Mouse (Mus musculus) CH12.LX (cell line): ENCODE measurements around the gene Map4k3. TPM values are rescaled to one million over a fixed set of nuclear protein-coding genes. Genes with fewer than 3 reads are reported as not detected.
"Not testable (repeated sequence)": the region's sequence is repeated elsewhere in the genome, so short reads cannot be mapped to it uniquely, and the experiment has no call there.

Source experiments
- DNase-seq: peaks from one replicate; pipeline ENCODE4 v3.0.0-alpha.2; 2013; ENCODE audit errors: extremely low read depth
- H3K27ac ChIP-seq: 2 replicates; pipeline ENCODE4 v1.5.1; 2012; ENCODE audit warnings: low read depth, mild to moderate bottlenecking, control low read depth, moderate library complexity; ENCODE audit not compliant: insufficient read depth
- H3K27me3 ChIP-seq: replicated peaks from 2 replicates; pipeline ENCODE3; 2012; ENCODE audit warnings: inconsistent platforms
- H3K36me3 ChIP-seq, 2 experiments: replicated peaks in 1 of 2; 2 replicates each; pipeline versions ENCODE3 to v1.6.1; 2012; ENCODE audit warnings: inconsistent platforms in 1 of 2, low read length in 1 of 2, mild to moderate bottlenecking in 1 of 2, mixed read lengths in 1 of 2, moderate library complexity in 1 of 2; ENCODE audit not compliant: control insufficient read depth in 1 of 2, insufficient read depth in 1 of 2
- H3K4me1 ChIP-seq, 2 experiments: 2 replicates each; pipeline ENCODE4 v1.6.1; 2012; ENCODE audit warnings: inconsistent platforms in 1 of 2, moderate library complexity in 1 of 2; ENCODE audit not compliant: insufficient read depth in 2 of 2, control insufficient read depth in 1 of 2
- H3K4me2 ChIP-seq: 2 replicates; pipeline ENCODE4 v1.6.1; 2012; ENCODE audit warnings: low read depth, mild to moderate bottlenecking, control low read depth; ENCODE audit not compliant: poor library complexity, insufficient read depth, severe bottlenecking
- H3K4me3 ChIP-seq, 3 experiments: fragments of 150-350 bp in 1 of 3; sonication (generic) in 1 of 3; replicated peaks in 1 of 3; 2 replicates each; pipeline versions ENCODE3 to v1.5.1; 2011 to 2012; ENCODE audit warnings: low read depth in 2 of 3, low read length in 2 of 3, mild to moderate bottlenecking in 2 of 3, moderate library complexity in 2 of 3, control low read depth in 1 of 3, improper control_type of control experiment in 1 of 3, inconsistent platforms in 1 of 3, mixed read lengths in 1 of 3; ENCODE audit not compliant: poor library complexity in 1 of 3
- H3K79me2 ChIP-seq: replicated peaks from 2 replicates; pipeline ENCODE4 v1.6.1; 2012; ENCODE audit warnings: mild to moderate bottlenecking, moderate library complexity; ENCODE audit not compliant: control insufficient read depth, poor library complexity, insufficient read depth, severe bottlenecking; ENCODE audit errors: extremely low read depth
- H3K9ac ChIP-seq: 2 replicates; pipeline ENCODE4 v1.6.1; 2012; ENCODE audit warnings: low read depth, mild to moderate bottlenecking, control low read depth, moderate library complexity; ENCODE audit not compliant: insufficient read depth
- H3K9me3 ChIP-seq: replicated peaks from 2 replicates; pipeline ENCODE3; 2012; ENCODE audit warnings: low read length, inconsistent platforms, mixed read lengths
- CTCF ChIP-seq, 2 experiments: IDR thresholded peaks in 1 of 2; conservative IDR thresholded peaks in 1 of 2; 2 replicates each; pipeline ENCODE4 v1.5.1; 2011 to 2012; ENCODE audit warnings: low read depth in 2 of 2, low read length in 2 of 2, improper control_type of control experiment in 1 of 2, inconsistent platforms in 1 of 2, mild to moderate bottlenecking in 1 of 2, moderate library complexity in 1 of 2
- ELF1 ChIP-seq: IDR thresholded peaks from 2 replicates; pipeline ENCODE4 v1.6.1; 2014; ENCODE audit warnings: low read depth, mild to moderate bottlenecking, inconsistent platforms, low read length, improper control_type of control experiment
- EP300 ChIP-seq: IDR thresholded peaks from 2 replicates; pipeline ENCODE4 v1.6.1; 2011; ENCODE audit warnings: low read length, improper control_type of control experiment
- MXI1 ChIP-seq: IDR thresholded peaks from 2 replicates; pipeline ENCODE4 v1.6.1; 2011; ENCODE audit warnings: mild to moderate bottlenecking, low read depth, low read length, improper control_type of control experiment
- POLR2AphosphoS2 ChIP-seq: IDR thresholded peaks from 2 replicates; pipeline ENCODE4 v1.6.1; 2011; ENCODE audit warnings: low read depth, low read length, improper control_type of control experiment
- SMC3 ChIP-seq: IDR thresholded peaks from 2 replicates; pipeline ENCODE4 v1.6.1; 2011; ENCODE audit warnings: low read depth, low read length, improper control_type of control experiment
- dilution Hi-C: fragments of 300-500 bp; cut with MboI; formaldehyde crosslinking; loops from 2 replicates; pipeline ENCODE4 v1.14.3; 2020; ENCODE audit warnings: low sequenced_read_pairs; ENCODE audit not compliant: extremely low pct_unique_long_range_greater_than_20kb, extremely low pct_ligation_motif_present
- in situ Hi-C: fragments of 300-500 bp; cut with MboI; formaldehyde crosslinking; loops from 3 replicates; pipeline ENCODE4 v1.14.3; 2019; ENCODE audit warnings: low sequenced_read_pairs, low pct_ligation_motif_present, low pct_unique_long_range_greater_than_20kb, mixed read lengths
- polyA plus RNA-seq: library from polyadenylated mRNA; unstranded; fragments of >175 nt; gene quantifications from 2 replicates; pipeline ENCODE4 v1.2.1, GENCODE M21; 2012; ENCODE audit warnings: low read depth; ENCODE audit not compliant: insufficient read length
- total RNA-seq, 2 experiments: library from RNA; depleted of rRNA; stranded (reverse); fragments of 300-350 nt in 1 of 2; fragments of >200 nt in 1 of 2; gene quantifications; 2 replicates each; pipeline ENCODE4 v1.2.3; 2012 to 2014

Map4k3 gene
- total and polyA plus RNA-seq, 3 experiments = 2.7 to 4.3 (median 3.2) TPM

DNA sequence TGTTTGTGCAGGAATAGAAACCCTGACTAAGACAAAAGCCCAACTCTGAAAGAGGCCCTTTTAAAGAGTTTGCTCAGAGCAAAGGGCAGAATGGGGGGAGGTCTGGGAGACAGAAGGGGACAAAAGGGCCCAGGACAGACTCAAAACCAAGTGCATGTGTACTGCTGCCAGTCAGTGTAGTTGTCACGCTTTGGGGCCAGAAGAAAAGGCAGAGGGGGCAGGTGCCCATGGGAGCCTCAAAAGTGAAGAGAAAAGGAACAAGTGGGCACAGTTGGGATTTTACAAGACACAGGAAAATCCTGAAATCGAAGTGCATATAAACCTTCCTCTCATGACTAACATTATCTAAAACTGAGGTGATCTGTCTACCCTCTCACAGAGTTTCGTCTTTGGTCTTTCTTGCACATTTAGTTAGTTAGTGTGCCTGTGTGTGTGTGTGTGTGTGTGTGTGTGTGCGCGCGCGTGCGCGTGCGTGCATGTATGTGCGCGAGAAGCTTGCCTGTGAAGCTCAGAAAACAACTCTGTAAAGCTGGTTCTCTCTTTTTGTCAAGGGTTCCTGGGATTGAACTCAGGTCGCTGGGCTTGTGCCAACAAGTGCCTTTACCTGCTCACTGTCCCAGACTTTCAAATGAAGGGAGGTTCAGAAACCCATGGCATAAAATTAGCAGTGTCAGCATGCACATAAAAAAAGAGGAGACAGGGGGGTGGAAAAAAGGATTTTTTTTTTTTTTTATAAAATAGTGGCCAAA is 155.9 kb downstream of the Map4k3 start:
- Histone ChIP-seq H3K27me3 (no peaks in the 10 kb centered on the region), H3K79me2 (no peaks in the 10 kb centered on the region; the same call in 1 of the 2 replicates), H3K4me3 (no peak overlapping the region), H3K4me2 (no peak overlapping the region), H3K36me3 (peaks cover 17 to 28% of the 10 kb centered on the region in 2 experiments), H3K9ac (no peak overlapping the region), H3K9me3 (no peaks in the 10 kb centered on the region), H3K27ac (no peak overlapping the region), H3K4me1 (peaks cover 5 to 24% of the 10 kb centered on the region in 2 experiments; a peak in 2 of 4 replicates)
- TF ChIP-seq MXI1 = no peak
- peak; percentile 84 for TF ChIP-seq POLR2AphosphoS2
- in situ Hi-C loops = loop anchor here (25.0 kb wide), 1 partner anchor 285 kb away; the partner anchor contains the start of genes Dhx57 and Morn2
- dilution Hi-C loops = loop anchor here (25.0 kb wide), 1 partner anchor 110 kb away; no protein-coding TSS in a partner anchor
- DNase-seq = no peak

DNA sequence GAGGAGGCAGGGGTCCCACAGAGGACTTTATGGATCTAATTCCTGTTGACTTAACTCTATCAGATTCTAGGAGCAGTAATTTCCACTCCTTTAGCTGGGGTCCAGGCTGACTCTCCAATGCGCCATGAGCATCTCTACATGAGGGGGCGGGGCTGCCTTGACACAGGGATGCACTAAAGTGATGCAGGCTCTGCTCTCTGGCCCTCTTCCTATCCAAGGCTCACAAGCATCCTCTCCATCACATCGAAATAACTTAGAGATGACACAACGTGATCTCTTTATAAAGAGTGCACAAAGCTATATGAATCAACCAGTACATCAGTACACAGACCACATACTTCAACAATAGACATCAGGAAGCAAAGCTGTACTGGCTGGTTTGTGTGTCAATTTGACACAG is 156.8 kb downstream of the Map4k3 start:
- peak; percentile 38 for DNase-seq
- Histone ChIP-seq H3K4me1 (peaks cover 5 to 16% of the 10 kb centered on the region in 2 experiments; a peak in 2 of 4 replicates), H3K9me3 (no peaks in the 10 kb centered on the region), H3K4me2 (no peak overlapping the region), H3K79me2 (peaks cover 2% of the 10 kb centered on the region; the same call in 1 of the 2 replicates), H3K4me3 (no peak overlapping the region), H3K27me3 (no peaks in the 10 kb centered on the region), H3K27ac (no peak overlapping the region), H3K9ac (no peak overlapping the region), H3K36me3 (peaks cover 24 to 29% of the 10 kb centered on the region in 2 experiments)
- dilution Hi-C loops = loop anchor here (25.0 kb wide), 1 partner anchor 109 kb away; no protein-coding TSS in a partner anchor
- TF ChIP-seq ELF1 (no peak), EP300 (no peak), SMC3 (no peak)
- in situ Hi-C loops = loop anchor here (25.0 kb wide), 1 partner anchor 284 kb away; the partner anchor contains the start of genes Dhx57 and Morn2

DNA sequence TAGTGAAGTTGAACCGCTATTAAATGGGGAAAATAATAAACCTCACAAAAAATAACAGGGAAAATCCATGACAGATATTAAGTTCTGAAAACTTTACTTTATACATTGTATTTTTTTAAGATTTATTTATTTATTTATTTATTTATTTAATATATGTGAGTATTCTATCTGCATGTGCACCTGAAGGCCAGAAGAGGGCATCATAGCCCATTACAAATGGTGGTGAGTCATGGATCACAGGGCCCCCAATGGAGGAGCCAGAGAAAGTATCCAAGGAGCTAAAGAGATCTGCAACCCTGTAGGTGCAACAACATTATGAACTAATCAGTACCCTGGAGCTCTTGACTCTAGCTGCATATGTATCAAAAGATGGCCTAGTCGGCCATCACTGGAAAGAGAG is 158.6 kb downstream of the Map4k3 start:
- dilution Hi-C loops = loop anchor here (25.0 kb wide), 1 partner anchor 107 kb away; no protein-coding TSS in a partner anchor
- peak; percentile 41 for DNase-seq
- H3K9me3 ChIP-seq, H3K27ac ChIP-seq, H3K4me3 ChIP-seq, H3K4me2 ChIP-seq, H3K27me3 ChIP-seq, H3K9ac ChIP-seq: not testable (repeated sequence)
- TF ChIP-seq CTCF (conservative IDR thresholded peaks at IDR 0.05 in 1 of 2, IDR thresholded peaks at IDR 0.05 in 1 of 2; ENCODE audit: low read depth in 2 of 2, low read length in 2 of 2) = peak in 1 of 2 experiments; percentile 13; a peak in 1 of 4 replicates
- Histone ChIP-seq H3K36me3 (peaks cover 39 to 42% of the 10 kb centered on the region in 2 experiments), H3K4me1 (peaks cover 5 to 16% of the 10 kb centered on the region in 2 experiments; a peak in 2 of 4 replicates), H3K79me2 (peaks cover 18% of the 10 kb centered on the region)
- in situ Hi-C loops = loop anchor here (25.0 kb wide), 1 partner anchor 282 kb away; the partner anchor contains the start of genes Dhx57 and Morn2
